15 mouse cellular contexts compared by ENCODE assay signal in genomic region chr9:49365763-49366162, GRCm38 (mm10). TPM values are rescaled to one million over a fixed set of nuclear protein-coding genes. Genes with fewer than 3 reads are reported as not detected.
DNase-seq lines count a peak whose midpoint lies in the region; ATAC-seq and TF ChIP-seq lines count a peak whose summit lies in the region.
"Had no signal": no experiment of that assay in that cellular context is flagged by ENCODE, and none has a peak within 500 bp of the region (broad histone marks: within the 10 kb centered on the region; RNA-seq: fewer than 3 reads in every experiment).

No protein-coding gene starts in this region.

- DNase-seq in kidney, postnatal 0 days (ENCODE audit: low spot score) = peak; percentile 21
- no peak for DNase-seq in kidney, adult 11 months
- peak; percentile 34 for DNase-seq in embryo, embryonic 9.5 days (ENCODE audit: extremely low spot score)
- DNase-seq in liver, postnatal 0 days = peak; percentile 60
- no peak for DNase-seq in heart, postnatal 36 days
- no peak for DNase-seq in thymus, postnatal 4 days
- DNase-seq: adrenal gland, adult 2 months; cerebellum, adult 11-12 months; gastrocnemius, postnatal 10 days; kidney, postnatal 14 days; right cerebral cortex, postnatal 4 days; thymus, adult 2 months had no signal

- no peaks in the 10 kb centered on the region for H3K36me3 ChIP-seq in kidney, postnatal 0 days (ENCODE audit: insufficient read depth, low read length)
- no peaks in the 10 kb centered on the region for H3K36me3 ChIP-seq in liver, postnatal 0 days (replicated peaks; ENCODE audit: insufficient read depth, low read length)
- H3K36me3 ChIP-seq in stomach, embryonic 14.5 days (ENCODE audit: control insufficient read depth, insufficient read depth, low read length) = no peaks in the 10 kb centered on the region
- H3K36me3 ChIP-seq: liver, embryonic 15.5 days had no signal

- H3K9ac ChIP-seq in kidney, postnatal 0 days (ENCODE audit: low read depth, low read length) = no peak overlapping the region
- no peak overlapping the region for H3K9ac ChIP-seq in liver, postnatal 0 days (replicated peaks)
- H3K9ac ChIP-seq in stomach, embryonic 14.5 days (replicated peaks; ENCODE audit: low read depth, low read length) = no peak overlapping the region
- H3K9ac ChIP-seq: liver, embryonic 15.5 days had no signal

- TF ChIP-seq EP300 in liver, postnatal 0 days (IDR thresholded peaks at IDR 0.05; ENCODE audit: low read depth) = no peak

- H3K27me3 ChIP-seq in kidney, postnatal 0 days (ENCODE audit: insufficient read depth, low read length) = no peaks in the 10 kb centered on the region
- H3K27me3 ChIP-seq in liver, postnatal 0 days (ENCODE audit: insufficient read depth, low read length) = no peaks in the 10 kb centered on the region
- no peaks in the 10 kb centered on the region for H3K27me3 ChIP-seq in stomach, embryonic 14.5 days (ENCODE audit: control insufficient read depth, insufficient read depth, low read length)
- H3K27me3 ChIP-seq: liver, embryonic 15.5 days had no signal

- no peaks in the 10 kb centered on the region for H3K4me1 ChIP-seq in kidney, postnatal 0 days (replicated peaks; ENCODE audit: insufficient read depth, low read length)
- no peaks in the 10 kb centered on the region for H3K4me1 ChIP-seq in liver, postnatal 0 days (ENCODE audit: insufficient read depth)
- no peaks in the 10 kb centered on the region for H3K4me1 ChIP-seq in stomach, embryonic 14.5 days (ENCODE audit: control insufficient read depth, insufficient read depth, low read length)
- H3K4me1 ChIP-seq: liver, embryonic 15.5 days had no signal

- intact Hi-C loops in heart, postnatal 36 days (cut with DNase I) = no loop called here

- 3% methylated on average over 5 of the region's 5 CpGs for WGBS in kidney, postnatal 0 days
- WGBS in liver, postnatal 0 days (ENCODE audit: insufficient replicate concordance) = 11% methylated on average over 5 of the region's 5 CpGs
- WGBS in stomach, embryonic 14.5 days = 10% methylated on average over 5 of the region's 5 CpGs

- H3K4me2 ChIP-seq in kidney, postnatal 0 days (ENCODE audit: low read length) = no peak overlapping the region
- no peak overlapping the region for H3K4me2 ChIP-seq in liver, postnatal 0 days (ENCODE audit: low read depth, low read length)
- no peak overlapping the region for H3K4me2 ChIP-seq in stomach, embryonic 14.5 days (replicated peaks; ENCODE audit: low read depth, low read length)
- H3K4me2 ChIP-seq: liver, embryonic 15.5 days had no signal

- ATAC-seq in kidney, postnatal 0 days (replicated peaks; ENCODE audit: low FRiP score, low read depth) = no peak
- peak; percentile 90 for ATAC-seq in liver, postnatal 0 days
- peak; percentile 72; the same call in 1 of the 2 replicates for ATAC-seq in stomach, embryonic 14.5 days (ENCODE audit: insufficient number of reproducible peaks, insufficient read depth, low FRiP score, low read depth)
- ATAC-seq in frontal cortex, adult (ENCODE audit: low TSS enrichment) = no peak

- H3K4me3 ChIP-seq in kidney, postnatal 0 days (replicated peaks; ENCODE audit: low read depth, low read length) = no peak overlapping the region
- no peak overlapping the region for H3K4me3 ChIP-seq in liver, postnatal 0 days (ENCODE audit: low read depth, low read length)
- no peak overlapping the region for H3K4me3 ChIP-seq in stomach, embryonic 14.5 days (ENCODE audit: low read depth, low read length)
- H3K4me3 ChIP-seq: liver, embryonic 15.5 days had no signal

- H3K27ac ChIP-seq in kidney, postnatal 0 days = no peak overlapping the region
- no peak overlapping the region for H3K27ac ChIP-seq in liver, postnatal 0 days (ENCODE audit: low read depth)
- no peak overlapping the region for H3K27ac ChIP-seq in stomach, embryonic 14.5 days (ENCODE audit: low read length)
- H3K27ac ChIP-seq: liver, embryonic 15.5 days had no signal

- no peaks in the 10 kb centered on the region for H3K9me3 ChIP-seq in kidney, postnatal 0 days (replicated peaks; ENCODE audit: low read length)
- no peaks in the 10 kb centered on the region for H3K9me3 ChIP-seq in liver, postnatal 0 days (ENCODE audit: low read length)
- no peaks in the 10 kb centered on the region for H3K9me3 ChIP-seq in stomach, embryonic 14.5 days (ENCODE audit: control insufficient read depth, low read depth, low read length)
- H3K9me3 ChIP-seq: liver, embryonic 15.5 days had no signal

- no peak for TF ChIP-seq CTCF in kidney, postnatal 0 days (IDR thresholded peaks at IDR 0.05; ENCODE audit: low read depth)
- TF ChIP-seq CTCF in liver, postnatal 0 days (IDR thresholded peaks at IDR 0.05; ENCODE audit: low read depth) = no peak

RNA-seq across cellular contexts. Expression of gene Drd2, which starts 25.3 kb away (rescaled TPM):
- not detected in 2 replicates for polyA plus RNA-seq in kidney, postnatal 0 days (2015; fragmentation: Nextera tagmentation; extraction: Ambion mirVana)
- polyA plus RNA-seq in liver, postnatal 0 days (2015; fragmentation: Nextera tagmentation; extraction: Ambion mirVana) = not detected in 2 replicates
- 0.15 TPM in 1 of 2 replicates, not detected in the other for polyA plus RNA-seq in stomach, embryonic 14.5 days (2014; fragmentation: Nextera tagmentation; extraction: Ambion mirVana)
- 1 to 10 TPM in 1 of 2 experiments, under 1 TPM in 1; 0.81 to 1.1 TPM for total RNA-seq in heart, postnatal 36 days (2021)
- total RNA-seq: gastrocnemius, postnatal 10 days had no signal
- polyA plus RNA-seq: liver, embryonic 15.5 days had no signal

Comparison
In these comparisons a context has a peak if more than half of its experiments do, and no peak if none do; other contexts are left out.
1. DNase-seq: peak in kidney, postnatal 0 days (single experiment), embryo, embryonic 9.5 days (single experiment) and liver, postnatal 0 days (single experiment); none in kidney, adult 11 months (single experiment), heart, postnatal 36 days (0 of 2) and thymus, postnatal 4 days (single experiment).
2. ATAC-seq: peak in liver, postnatal 0 days (single experiment) and stomach, embryonic 14.5 days (single experiment); none in kidney, postnatal 0 days (single experiment) and frontal cortex, adult (single experiment).